Mouse (Mus musculus) pancreas, adult 10 weeks (tissue): ENCODE data around the gene Rhov. TPM values are rescaled to one million over a fixed set of nuclear protein-coding genes. Genes with fewer than 3 reads are reported as not detected.

ENCODE experiments used
- polyA plus RNA-seq: library from polyadenylated mRNA; stranded (reverse); fragments of 350-450 nt; fragmentation: Illumina TruSeq; extraction: RNeasy Lipid Tissue Mini Kit (QIAGEN cat#74804); gene quantifications from one replicate; pipeline ENCODE4 v1.2.3, GENCODE M21; 2015; ENCODE audit warnings: low read depth, low replicate concordance; ENCODE audit not compliant: insufficient read depth

Rhov gene
- polyA plus RNA-seq = 2.1 TPM

GRCm38 (mm10) chr2:119270643-119271331, at the start of gene Rhov:
Gene Rhov (minus strand): TSS chr2:119271272.

GRCm38 (mm10) chr2:119288270-119288882, 17.3 kb upstream of the Rhov start, which contains the start of gene Vps18:
Gene Vps18 (plus strand): TSS chr2:119288740.

GRCm38 (mm10) chr2:119237210-119237870, 33.7 kb downstream of the Rhov start, which contains the start of gene Spint1:
Gene Spint1 (plus strand): TSS chr2:119237362.

GRCm38 (mm10) chr2:119229775-119230704, 41.0 kb downstream of the Rhov start, which contains the start of gene Ppp1r14d:
Gene Ppp1r14d (minus strand): TSS chr2:119229906.

Other genes starting within 250 kb of the Rhov start
- gene Ccdc32, start 241.9 kb downstream of the Rhov start, polyA plus RNA-seq = 3.7 TPM
- gene Rpusd2, start 236.5 kb downstream of the Rhov start, polyA plus RNA-seq = 0.50 TPM
- not detected for gene Knl1, start 224.2 kb downstream of the Rhov start, polyA plus RNA-seq
- 0.59 TPM for gene Rad51, start 158.5 kb downstream of the Rhov start, polyA plus RNA-seq
- gene Rmdn3, start 114.2 kb downstream of the Rhov start, polyA plus RNA-seq = 13.2 TPM
- gene Gchfr, start 103.5 kb downstream of the Rhov start, polyA plus RNA-seq = not detected
- gene Gm14137, start 96.8 kb downstream of the Rhov start, polyA plus RNA-seq = not detected
- 16.8 TPM for gene Zfyve19, start 62.7 kb downstream of the Rhov start, polyA plus RNA-seq
- gene Dnajc17, start 62.5 kb downstream of the Rhov start, polyA plus RNA-seq = 4.6 TPM
- gene Ppp1r14d, start 41.4 kb downstream of the Rhov start, polyA plus RNA-seq = 1.2 TPM
- 27.8 TPM for gene Spint1, start 33.9 kb downstream of the Rhov start, polyA plus RNA-seq
- 3.5 TPM for gene Vps18, start 17.5 kb upstream of the Rhov start, polyA plus RNA-seq
- gene Dll4, start 54.5 kb upstream of the Rhov start, polyA plus RNA-seq = 6.2 TPM
- 15.9 TPM for gene Chac1, start 80.0 kb upstream of the Rhov start, polyA plus RNA-seq
- gene Ino80, start 206.4 kb upstream of the Rhov start, polyA plus RNA-seq = 3.6 TPM